Mouse (Mus musculus) G1E (cell line): ENCODE results near the gene Prm2.

Experiments
- CTCF ChIP-seq: IDR thresholded peaks from 2 replicates; pipeline ENCODE4 v1.5.1; 2012; ENCODE audit warnings: low read depth, low read length, inconsistent platforms, mixed read lengths
- GATA1 ChIP-seq: IDR thresholded peaks from 2 replicates; pipeline ENCODE4 v1.6.1; 2012; ENCODE audit warnings: borderline replicate concordance, low read length, inconsistent platforms, mixed read lengths
- POLR2AphosphoS5 ChIP-seq: IDR thresholded peaks from 2 replicates; pipeline ENCODE4 v1.6.1; 2012; ENCODE audit warnings: low read depth, low read length, inconsistent platforms; ENCODE audit not compliant: insufficient replicate concordance
- TAL1 ChIP-seq: conservative IDR thresholded peaks from 2 replicates; pipeline ENCODE4 v1.6.1; 2012; ENCODE audit warnings: low read depth, low read length, inconsistent platforms, mixed read lengths

GRCm38 (mm10) chr16:10818579-10819135, 22.7 kb upstream of the Prm2 start:
- TF ChIP-seq CTCF (no peak), GATA1 (no peak), TAL1 (no peak), POLR2AphosphoS5 (no peak)
